Mouse (Mus musculus) forebrain, embryonic 11.5 days (tissue): ENCODE results near the gene Ctsk. TPM values are rescaled to one million over a fixed set of nuclear protein-coding genes. Genes with fewer than 3 reads are reported as not detected.
A peak's percentile ranks its signal among the peaks of the same experiment; 100 is the strongest.

ENCODE experiments used
- ATAC-seq: fragments of 200-750 bp; cut with Nextera tagmentation; replicated peaks from 2 replicates; pipeline ENCODE4 v1.8.0; 2017; ENCODE audit warnings: moderate TSS enrichment; ENCODE audit not compliant: low FRiP score
- DNase-seq: peaks from one replicate; pipeline ENCODE4 v3.0.0-alpha.2; 2017; ENCODE audit warnings: low spot score
- H3K27ac ChIP-seq: fragments of 300-500 bp; sonication (generic); 2 replicates; pipeline ENCODE4 v1.5.1; 2014; ENCODE audit warnings: low read depth, low read length
- H3K27me3 ChIP-seq: fragments of 300-500 bp; sonication (generic); 2 replicates; pipeline ENCODE4 v1.6.1; 2014; ENCODE audit warnings: mild to moderate bottlenecking, low read length, mixed read lengths; ENCODE audit not compliant: control insufficient read depth, insufficient read depth
- H3K36me3 ChIP-seq: fragments of 300-500 bp; sonication (generic); 2 replicates; pipeline ENCODE4 v1.6.1; 2014; ENCODE audit warnings: mild to moderate bottlenecking, low read length, moderate library complexity, mixed read lengths; ENCODE audit not compliant: control insufficient read depth, insufficient read depth
- H3K4me1 ChIP-seq: fragments of 300-500 bp; sonication (generic); replicated peaks from 2 replicates; pipeline ENCODE4 v1.6.1; 2014; ENCODE audit warnings: low read length, mixed read lengths; ENCODE audit not compliant: control insufficient read depth, insufficient read depth
- H3K4me2 ChIP-seq: fragments of 300-500 bp; sonication (generic); 2 replicates; pipeline ENCODE4 v1.6.1; 2014; ENCODE audit warnings: low read depth, mild to moderate bottlenecking, low read length, moderate library complexity, mixed read lengths; ENCODE audit not compliant: severe bottlenecking
- H3K4me3 ChIP-seq: fragments of 300-500 bp; sonication (generic); 2 replicates; pipeline ENCODE4 v1.5.1; 2014; ENCODE audit warnings: low read depth, low read length
- H3K9ac ChIP-seq: fragments of 300-500 bp; sonication (generic); 2 replicates; pipeline ENCODE4 v1.6.1; 2014; ENCODE audit warnings: low read length
- H3K9me3 ChIP-seq: fragments of 300-500 bp; sonication (generic); 2 replicates; pipeline ENCODE4 v1.6.1; 2016; ENCODE audit warnings: low read length, mixed read lengths; ENCODE audit not compliant: control insufficient read depth
- WGBS: fragments of 180-500 bp; shearing (Covaris S2); extraction: QIAGEN DNeasy Blood & Tissue Kit; methylation state at CpG from one replicate; pipeline ENCODE4 v1.1.7; 2014; 5-methylcytosine and 5-hydroxymethylcytosine counted together
- polyA plus RNA-seq: library from polyadenylated mRNA; unstranded; fragments of >200 nt; fragmentation: Nextera tagmentation; extraction: Ambion mirVana; gene quantifications from 2 replicates; pipeline ENCODE4 v1.2.1, GENCODE M21; 2014

Ctsk gene
- polyA plus RNA-seq, 1 experiment from 2014 or later, result 5.0 TPM

GRCm38 (mm10) chr3:95488679-95489078 is 10.4 kb upstream of the Ctsk start:
- Histone ChIP-seq H3K4me2 (no peak overlapping the region), H3K36me3 (no peaks in the 10 kb centered on the region; the same call in 1 of the 2 replicates), H3K27me3 (no peaks in the 10 kb centered on the region), H3K4me1 (no peaks in the 10 kb centered on the region), H3K9ac (no peak overlapping the region), H3K4me3 (no peak overlapping the region), H3K9me3 (no peaks in the 10 kb centered on the region), H3K27ac (no peak overlapping the region)
- DNase-seq, result no peak
- 96% methylated on average over 3 of the region's 3 CpGs for WGBS
- ATAC-seq, result no peak

DNA sequence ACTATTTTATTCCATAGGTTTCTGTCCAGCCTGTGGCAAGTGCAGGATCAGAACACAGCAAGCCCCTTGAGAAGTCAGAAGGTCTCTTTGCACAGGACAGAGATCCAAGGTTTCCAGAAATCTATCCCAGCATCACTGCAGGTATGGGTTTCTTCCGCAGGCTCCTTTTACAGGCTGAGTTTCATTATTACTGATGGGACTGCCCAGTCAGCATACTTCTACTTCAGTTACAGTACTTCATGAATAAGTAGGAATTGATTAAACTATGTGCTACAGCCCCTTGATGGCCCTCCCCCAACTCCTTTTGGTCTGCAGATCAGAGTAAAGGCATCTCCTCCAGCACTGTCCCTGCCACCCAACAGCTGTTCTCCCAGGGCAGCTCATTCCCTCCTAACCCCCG is 8.8 kb upstream of the Ctsk start:
- Histone ChIP-seq H3K9ac (no peak overlapping the region), H3K9me3 (no peaks in the 10 kb centered on the region), H3K27ac (no peak overlapping the region), H3K4me2 (no peak overlapping the region), H3K27me3 (no peaks in the 10 kb centered on the region), H3K4me3 (no peak overlapping the region), H3K36me3 (no peaks in the 10 kb centered on the region; the same call in 1 of the 2 replicates), H3K4me1 (no peaks in the 10 kb centered on the region)
- ATAC-seq (no peak), DNase-seq (no peak)
- 100% methylated on average over 2 of the region's 2 CpGs for WGBS

- H3K9ac ChIP-seq, result no peak overlapping the region
- ATAC-seq, result no peak
- no peak overlapping the region for H3K4me2 ChIP-seq
- WGBS, result 61% methylated on average over 6 of the region's 6 CpGs
- no peaks in the 10 kb centered on the region; the same call in 1 of the 2 replicates for H3K36me3 ChIP-seq
- no peak overlapping the region for H3K4me3 ChIP-seq
- H3K27ac ChIP-seq, result no peak overlapping the region
- H3K9me3 ChIP-seq, result no peaks in the 10 kb centered on the region
- no peaks in the 10 kb centered on the region for H3K4me1 ChIP-seq
- H3K27me3 ChIP-seq, result no peaks in the 10 kb centered on the region
- peak; percentile 78 for DNase-seq
Measured at GRCm38 (mm10) chr3:95494342-95494741, 4.7 kb upstream of the Ctsk start.

GRCm38 (mm10) chr3:95498229-95498628 is 827 bp upstream of the Ctsk start:
- no peaks in the 10 kb centered on the region for H3K27me3 ChIP-seq
- 85% methylated on average over 2 of the region's 2 CpGs for WGBS
- H3K4me3 ChIP-seq, result no peak overlapping the region

DNA sequence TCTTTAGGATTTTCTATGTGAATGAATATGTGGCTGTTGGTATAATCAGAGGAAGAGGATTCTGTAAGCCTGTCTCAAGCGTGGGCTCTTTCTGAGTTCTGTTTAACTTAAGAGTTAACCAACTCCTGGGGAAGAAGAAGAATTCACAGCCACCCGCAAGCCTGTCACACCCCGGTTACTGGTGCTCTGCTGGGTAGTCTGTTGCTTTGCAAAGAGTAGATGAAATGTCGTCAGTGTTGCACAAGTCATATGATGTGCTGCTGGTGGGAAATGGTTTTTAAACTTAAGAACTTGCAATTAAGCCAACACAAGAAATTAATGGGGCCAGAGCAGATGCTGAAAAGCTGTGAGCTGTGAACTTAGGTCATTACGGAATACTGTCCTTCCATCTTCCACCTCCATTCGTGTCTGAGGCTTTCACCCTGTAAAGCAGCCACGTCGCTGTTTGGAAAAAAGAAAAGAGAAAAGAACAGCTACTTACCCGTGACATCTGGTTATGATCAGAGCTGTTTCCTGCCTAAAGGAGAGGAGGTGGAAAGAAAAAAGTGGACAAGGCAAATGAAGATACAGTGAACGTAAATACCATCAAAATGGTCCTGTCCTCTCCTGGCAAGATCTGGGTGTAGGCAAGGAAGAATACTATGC is 562 bp downstream of the Ctsk start:
- WGBS, result 70% methylated on average over 10 of the region's 10 CpGs
- no peaks in the 10 kb centered on the region for H3K27me3 ChIP-seq
- no peak for DNase-seq
- no peaks in the 10 kb centered on the region for H3K9me3 ChIP-seq
- no peak for ATAC-seq
- no peak overlapping the region for H3K9ac ChIP-seq
- no peak overlapping the region for H3K4me3 ChIP-seq
- no peak overlapping the region for H3K4me2 ChIP-seq
- no peak overlapping the region for H3K27ac ChIP-seq
- no peaks in the 10 kb centered on the region for H3K36me3 ChIP-seq
- H3K4me1 ChIP-seq, result no peaks in the 10 kb centered on the region

More at GRCm38 (mm10) chr3:95498229-95498628, 827 bp upstream of the Ctsk start:
- H3K4me1 ChIP-seq, result no peaks in the 10 kb centered on the region
- no peaks in the 10 kb centered on the region for H3K9me3 ChIP-seq
- no peak for ATAC-seq
- H3K4me2 ChIP-seq, result no peak overlapping the region
- no peak for DNase-seq
- H3K36me3 ChIP-seq, result no peaks in the 10 kb centered on the region; the same call in 1 of the 2 replicates
- H3K27ac ChIP-seq, result no peak overlapping the region
- no peak overlapping the region for H3K9ac ChIP-seq

GRCm38 (mm10) chr3:95502312-95502711 is 3.3 kb downstream of the Ctsk start:
- DNase-seq (no peak), ATAC-seq (no peak)
- H3K9me3 ChIP-seq, result no peaks in the 10 kb centered on the region
- no peak overlapping the region for H3K27ac ChIP-seq
- no peak overlapping the region for H3K4me3 ChIP-seq
- no peak overlapping the region for H3K4me2 ChIP-seq
- H3K9ac ChIP-seq, result no peak overlapping the region
- no peaks in the 10 kb centered on the region for H3K4me1 ChIP-seq
- H3K27me3 ChIP-seq, result no peaks in the 10 kb centered on the region
- H3K36me3 ChIP-seq, result no peaks in the 10 kb centered on the region
- 75% methylated on average over 2 of the region's 2 CpGs for WGBS

- Histone ChIP-seq H3K4me1 (no peaks in the 10 kb centered on the region), H3K4me3 (no peak overlapping the region), H3K4me2 (no peak overlapping the region), H3K27ac (no peak overlapping the region), H3K9ac (no peak overlapping the region), H3K27me3 (no peaks in the 10 kb centered on the region), H3K36me3 (no peaks in the 10 kb centered on the region), H3K9me3 (no peaks in the 10 kb centered on the region)
- no peak for DNase-seq
- ATAC-seq, result no peak
- WGBS, result 78% methylated on average over 6 of the region's 6 CpGs
Measured at GRCm38 (mm10) chr3:95509348-95509747, 10.3 kb downstream of the Ctsk start.

DNA sequence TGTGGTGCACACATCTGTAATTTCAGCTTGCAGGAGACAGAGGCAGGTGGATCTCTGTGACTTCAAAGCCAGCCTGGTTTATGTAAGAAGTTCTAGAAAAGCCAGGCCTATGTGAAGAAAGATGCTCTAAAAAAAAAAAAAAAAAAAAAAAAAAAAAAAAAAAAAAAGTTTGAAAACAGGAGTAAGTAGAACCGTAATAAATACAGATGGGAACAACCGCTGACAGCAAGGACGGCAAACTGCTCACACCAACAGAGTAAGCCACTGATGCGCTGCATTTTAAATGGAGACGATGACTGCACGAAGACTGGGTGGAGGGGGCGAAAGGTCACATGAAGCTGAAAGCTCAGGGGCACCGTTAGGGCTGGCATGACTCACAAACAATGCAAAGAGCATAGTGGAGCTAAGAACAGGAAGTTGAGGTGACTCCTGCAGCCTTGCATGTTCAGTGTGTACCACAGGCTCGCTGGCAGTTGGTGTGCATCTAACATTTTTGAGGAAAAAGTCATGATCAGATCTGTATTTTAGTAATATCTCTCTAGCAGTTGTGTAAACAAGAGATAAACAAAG is 12.6 kb downstream of the Ctsk start:
- Histone ChIP-seq H3K27me3 (no peaks in the 10 kb centered on the region), H3K4me1 (no peaks in the 10 kb centered on the region), H3K9me3 (no peaks in the 10 kb centered on the region), H3K36me3 (no peaks in the 10 kb centered on the region), H3K4me3 (no peak overlapping the region), H3K9ac (no peak overlapping the region), H3K27ac (no peak overlapping the region), H3K4me2 (no peak overlapping the region)
- no peak for DNase-seq
- no peak for ATAC-seq
- WGBS, result 87% methylated on average over 9 of the region's 9 CpGs

GRCm38 (mm10) chr3:95516614-95517041 is 17.6 kb downstream of the Ctsk start:
- Histone ChIP-seq H3K27ac (no peak overlapping the region; the same call in 1 of the 2 replicates), H3K36me3 (no peaks in the 10 kb centered on the region), H3K4me1 (no peaks in the 10 kb centered on the region), H3K4me2 (no peak overlapping the region), H3K4me3 (no peak overlapping the region), H3K27me3 (no peaks in the 10 kb centered on the region), H3K9me3 (no peaks in the 10 kb centered on the region), H3K9ac (no peak overlapping the region)
- ATAC-seq, result no peak
- WGBS, result 93% methylated on average over 3 of the region's 3 CpGs
- DNase-seq, result no peak
